Mouse (Mus musculus): ENCODE data around the gene Pigk.

DNA sequence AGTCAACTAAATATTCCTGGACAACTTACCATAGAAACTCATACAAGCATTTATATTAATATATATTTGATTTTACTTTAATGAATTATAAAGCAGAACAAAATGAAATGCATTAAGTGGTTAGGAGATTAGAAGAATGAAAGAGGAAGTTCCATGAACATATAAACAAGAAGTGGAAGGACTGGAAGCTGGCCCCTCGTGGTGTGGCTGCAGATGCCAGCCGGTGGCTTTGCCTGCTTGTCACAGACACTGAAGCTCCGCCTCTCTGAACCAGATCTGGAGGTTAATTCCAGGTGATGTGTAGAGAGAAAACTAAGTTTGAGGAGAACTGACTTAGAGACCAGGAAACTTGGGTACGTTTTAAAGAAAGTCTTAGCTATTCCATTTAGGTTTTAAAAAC lies 181.0 kb downstream of the Pigk start:
- TF ChIP-seq GATA2 (IDR thresholded peaks at IDR 0.05; ENCODE audit: borderline replicate concordance, low read depth, low read length), result no peak
- TF ChIP-seq POLR2AphosphoS5 (IDR thresholded peaks at IDR 0.05; ENCODE audit: insufficient replicate concordance, low read depth, low read length), result no peak
- TF ChIP-seq CTCF (IDR thresholded peaks at IDR 0.05; ENCODE audit: low read depth, low read length), result no peak
- no peak for TF ChIP-seq GATA1 (IDR thresholded peaks at IDR 0.05; ENCODE audit: borderline replicate concordance, low read length)
- TF ChIP-seq TAL1 (conservative IDR thresholded peaks at IDR 0.05; ENCODE audit: low read depth, low read length), result no peak

Data from G1E (cell line).